Mouse (Mus musculus): ENCODE data around the gene Fam216b. TPM values are rescaled to one million over a fixed set of nuclear protein-coding genes. Genes with fewer than 3 reads are reported as not detected.

The Fam216b gene
- not detected in 2 replicates for total RNA-seq (2017)

DNA sequence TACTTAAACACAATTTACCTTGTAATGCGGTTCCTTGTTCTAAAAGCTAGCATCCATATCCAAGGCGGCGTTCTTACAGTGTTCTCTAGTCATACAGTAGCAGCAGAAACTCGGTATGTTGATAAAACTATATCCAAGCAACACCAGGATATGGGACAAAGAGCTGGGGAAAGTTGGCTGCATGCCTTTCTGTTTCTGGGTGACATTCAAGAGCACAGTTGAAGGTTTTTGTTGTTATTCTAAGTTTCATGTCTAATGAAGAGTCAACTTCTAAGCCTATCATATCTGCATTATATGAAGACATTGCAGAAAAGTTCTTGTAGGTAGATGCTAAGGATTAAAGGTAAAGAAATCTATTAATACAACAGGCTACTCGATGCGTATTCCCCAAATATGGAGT, at the start of gene Fam216b:
Fam216b (minus strand) TSS at position 101 of the 400 bp plus-strand sequence.
- ATAC-seq (replicated peaks; ENCODE audit: low read depth, poor library complexity, severe bottlenecking) = no peak

GRCm38 (mm10) chr14:78132368-78133052, 43.7 kb upstream of the Fam216b start:
- ATAC-seq (replicated peaks; ENCODE audit: low read depth, poor library complexity, severe bottlenecking) = no peak

DNA sequence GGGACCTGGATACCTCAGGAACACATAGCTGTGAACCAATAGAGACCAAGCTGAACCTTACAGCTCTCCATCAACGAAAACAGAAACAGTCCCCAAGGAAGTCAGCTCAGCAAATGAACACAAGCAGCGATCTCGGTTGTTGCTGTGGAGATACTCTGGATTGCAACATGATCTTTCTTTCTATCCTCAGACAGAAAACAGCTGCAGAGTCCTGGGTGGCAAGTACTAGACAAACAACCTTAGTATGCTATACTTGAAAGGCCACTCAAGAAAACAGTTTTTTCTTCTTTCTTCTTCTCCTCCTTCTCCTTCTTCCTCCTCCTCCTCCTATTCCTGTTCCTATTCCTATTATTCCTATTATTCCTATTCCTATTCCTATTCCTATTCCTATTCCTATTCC, 37.9 kb upstream of the Fam216b start:
- no peak for ATAC-seq (replicated peaks; ENCODE audit: low read depth, poor library complexity, severe bottlenecking)

GRCm38 (mm10) chr14:78120286-78120685, 31.5 kb upstream of the Fam216b start:
- ATAC-seq (replicated peaks; ENCODE audit: low read depth, poor library complexity, severe bottlenecking) = no peak

- ATAC-seq (replicated peaks; ENCODE audit: low read depth, poor library complexity, severe bottlenecking) = no peak
These were observed 30.8 kb upstream of the Fam216b start for GRCm38 (mm10) chr14:78119449-78120200.

- ATAC-seq (replicated peaks; ENCODE audit: low read depth, poor library complexity, severe bottlenecking) = no peak
These were observed 28.9 kb upstream of the Fam216b start for GRCm38 (mm10) chr14:78117671-78118070.

GRCm38 (mm10) chr14:78117268-78117667, 28.5 kb upstream of the Fam216b start:
- ATAC-seq (replicated peaks; ENCODE audit: low read depth, poor library complexity, severe bottlenecking) = no peak

DNA sequence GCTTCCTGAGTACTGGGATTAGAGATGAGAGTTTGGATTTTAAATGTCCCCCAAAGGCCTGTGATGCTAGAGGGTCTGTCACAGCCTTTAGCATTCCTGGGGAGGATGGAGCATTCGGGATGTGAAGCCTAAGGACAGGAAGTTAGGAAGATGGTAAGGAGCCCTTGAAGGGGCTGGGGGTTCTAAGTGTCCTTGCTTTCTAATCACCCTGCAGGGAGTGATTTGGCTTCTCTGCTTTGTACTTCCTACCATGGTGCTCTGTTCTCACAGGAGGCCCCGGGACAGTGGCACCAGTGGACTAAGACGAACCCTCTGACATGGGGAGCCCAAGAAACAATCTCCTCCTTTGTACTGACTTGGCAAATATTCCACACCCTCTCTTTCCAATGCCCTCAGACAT, 23.7 kb upstream of the Fam216b start:
- no peak for ATAC-seq (replicated peaks; ENCODE audit: low read depth, poor library complexity, severe bottlenecking)

DNA sequence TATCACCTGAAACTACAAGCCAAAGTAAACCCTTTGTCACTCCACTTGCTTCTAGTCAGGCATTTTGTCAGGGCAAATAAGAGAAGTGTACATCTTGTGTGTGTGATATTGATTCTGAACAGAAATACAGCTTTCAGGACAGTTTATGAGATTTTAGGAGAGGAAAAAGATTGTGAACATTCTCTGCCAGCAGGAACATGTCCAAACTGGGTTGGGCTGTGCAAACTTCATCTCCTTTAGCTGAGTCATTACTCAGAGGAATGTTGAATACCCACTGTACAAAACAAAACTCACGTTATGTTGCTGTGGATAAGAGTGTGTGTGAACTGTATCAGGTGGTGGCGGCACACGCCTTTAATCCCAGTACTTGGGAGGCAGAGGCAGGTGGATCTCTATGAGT, 22.1 kb upstream of the Fam216b start:
- ATAC-seq (replicated peaks; ENCODE audit: low read depth, poor library complexity, severe bottlenecking) = no peak

GRCm38 (mm10) chr14:78109419-78109818, 20.6 kb upstream of the Fam216b start:
- no peak for ATAC-seq (replicated peaks; ENCODE audit: low read depth, poor library complexity, severe bottlenecking)

DNA sequence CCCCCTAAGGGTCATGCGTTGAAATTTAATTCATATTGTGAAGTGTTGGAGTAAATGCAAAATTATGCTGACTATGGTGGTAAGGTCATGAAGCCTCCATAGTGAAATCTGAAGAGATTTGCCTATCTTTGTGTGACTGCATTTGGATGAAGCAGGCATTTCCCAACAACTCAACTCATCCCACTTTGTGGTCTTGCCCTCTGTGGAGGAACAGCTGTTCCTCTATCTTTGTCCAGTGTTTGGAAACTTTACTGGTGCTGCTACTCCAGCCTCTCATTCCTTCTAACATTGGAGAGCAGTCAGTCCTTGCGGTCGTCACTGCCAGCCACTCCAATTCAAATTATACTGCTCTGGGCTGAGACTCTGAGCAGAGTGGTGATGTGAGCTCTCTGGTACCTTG, 19.6 kb upstream of the Fam216b start:
- ATAC-seq (replicated peaks; ENCODE audit: low read depth, poor library complexity, severe bottlenecking) = no peak

GRCm38 (mm10) chr14:78089591-78089990, 784 bp upstream of the Fam216b start:
- ATAC-seq (replicated peaks; ENCODE audit: low read depth, poor library complexity, severe bottlenecking) = no peak

DNA sequence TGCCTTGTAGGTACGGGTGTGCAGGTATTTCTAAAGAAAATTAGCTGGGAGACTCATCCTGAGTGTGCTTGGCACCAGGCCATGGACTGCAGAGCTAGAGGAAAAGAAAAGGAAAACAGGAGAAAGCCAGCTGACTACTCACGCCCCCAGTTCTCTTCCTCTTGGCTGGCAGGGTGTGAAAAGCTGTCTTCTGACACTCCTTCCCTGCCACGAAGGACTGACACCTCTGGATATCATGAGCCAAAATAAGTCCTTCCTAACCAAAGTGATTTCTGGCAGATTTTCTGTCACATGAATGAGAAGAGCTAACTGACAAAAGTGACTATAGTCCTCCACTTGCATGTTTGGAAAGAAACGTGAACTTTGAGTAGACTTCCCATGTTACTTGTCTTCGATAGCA, 5.3 kb downstream of the Fam216b start:
- no peak for ATAC-seq (replicated peaks; ENCODE audit: low read depth, poor library complexity, severe bottlenecking)

DNA sequence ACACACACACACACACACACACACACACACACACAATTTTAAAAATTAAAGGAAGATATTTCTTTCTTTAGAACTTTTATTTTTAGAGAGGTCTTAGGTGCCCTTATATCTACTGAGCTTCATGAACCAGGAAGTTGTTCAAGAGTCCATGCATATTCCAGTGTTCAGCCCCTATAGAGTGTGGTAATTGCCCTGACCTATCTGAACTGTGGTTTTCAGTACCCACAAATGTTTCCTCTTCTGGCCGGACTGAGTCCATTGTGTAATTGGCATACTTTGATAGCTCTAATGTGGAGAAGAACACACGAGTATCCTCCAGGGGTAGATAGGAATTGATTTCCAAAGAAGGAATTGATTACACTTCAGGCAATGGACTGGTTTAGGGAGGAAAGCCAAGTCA, 11.3 kb downstream of the Fam216b start:
- ATAC-seq (replicated peaks; ENCODE audit: low read depth, poor library complexity, severe bottlenecking) = peak; percentile 96

- ATAC-seq (replicated peaks; ENCODE audit: low read depth, poor library complexity, severe bottlenecking) = no peak
These were observed 22.7 kb downstream of the Fam216b start for GRCm38 (mm10) chr14:78065938-78066710.

DNA sequence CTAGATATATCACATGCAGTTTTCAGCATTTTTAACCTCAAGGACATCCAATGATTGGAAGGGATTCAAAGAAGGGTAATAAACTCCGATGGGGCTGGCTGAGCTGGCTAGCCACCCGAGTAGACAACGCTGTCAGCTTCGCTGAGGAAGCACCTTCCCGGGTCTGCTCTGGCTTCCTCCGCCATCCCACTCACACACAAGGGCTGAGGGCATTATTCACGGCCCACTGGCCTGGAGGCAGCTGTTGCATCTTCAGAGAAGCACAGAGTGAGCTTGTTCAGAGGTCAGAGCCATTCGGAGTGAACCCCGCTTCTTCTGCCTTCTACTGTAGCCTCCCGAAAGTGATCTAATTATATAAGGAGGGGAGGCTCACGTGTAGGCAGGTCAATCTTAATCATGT, 26.3 kb downstream of the Fam216b start:
- ATAC-seq (replicated peaks; ENCODE audit: low read depth, poor library complexity, severe bottlenecking) = no peak

- ATAC-seq (replicated peaks; ENCODE audit: low read depth, poor library complexity, severe bottlenecking) = no peak
These were observed 28.2 kb downstream of the Fam216b start for GRCm38 (mm10) chr14:78060609-78060951.

- ATAC-seq (replicated peaks; ENCODE audit: low read depth, poor library complexity, severe bottlenecking) = no peak
These were observed 28.8 kb downstream of the Fam216b start for GRCm38 (mm10) chr14:78059878-78060608.

DNA sequence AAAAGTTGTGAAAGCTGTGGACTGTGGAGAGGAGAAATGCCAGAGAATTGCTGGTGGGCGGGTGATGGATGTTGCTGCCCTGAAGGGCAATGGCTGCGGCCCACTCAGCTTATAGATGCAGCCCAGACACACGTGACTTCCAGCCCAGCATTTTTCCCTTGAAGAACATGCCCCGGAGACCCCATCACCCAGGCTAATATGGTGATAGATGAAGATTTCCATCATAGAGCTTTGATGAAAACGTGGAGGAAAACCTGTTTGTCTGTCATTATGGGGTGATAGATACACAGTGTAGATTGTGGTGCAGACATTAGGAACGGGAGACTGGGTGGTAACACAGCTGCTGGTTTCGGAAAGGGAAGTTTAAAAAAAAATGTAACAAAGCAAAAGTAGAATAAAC, 31.4 kb downstream of the Fam216b start:
- ATAC-seq (replicated peaks; ENCODE audit: low read depth, poor library complexity, severe bottlenecking) = no peak

DNA sequence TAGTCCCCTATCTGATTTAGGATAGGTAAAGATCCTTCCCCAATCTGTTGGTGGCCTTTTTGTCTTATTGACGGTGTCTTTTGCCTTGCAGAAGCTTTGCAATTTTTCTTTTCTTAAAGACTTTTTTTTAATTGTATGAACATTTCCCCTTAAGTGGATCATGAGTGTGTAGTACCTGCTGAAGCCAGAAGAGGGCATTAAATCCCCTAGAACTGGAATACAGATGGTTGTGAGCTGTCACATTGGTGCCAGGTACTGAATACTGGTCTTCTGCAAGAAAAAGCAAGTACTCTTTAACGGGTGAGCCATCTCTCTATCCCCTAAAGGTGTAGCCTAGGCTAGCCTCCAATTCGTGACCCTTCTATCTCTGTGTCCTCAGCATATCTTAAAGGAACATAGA, 32.4 kb downstream of the Fam216b start:
- ATAC-seq (replicated peaks; ENCODE audit: low read depth, poor library complexity, severe bottlenecking) = no peak
